Mouse (Mus musculus) layer of hippocampus, postnatal 25 days (tissue): ENCODE measurements around the gene Btaf1. TPM values are rescaled to one million over a fixed set of nuclear protein-coding genes. Genes with fewer than 3 reads are reported as not detected.
"Not testable (repeated sequence)": the region's sequence is repeated elsewhere in the genome, so short reads cannot be mapped to it uniquely, and the experiment has no call there.

ENCODE experiments used
- DNase-seq, 2 experiments: peaks; one replicate each; pipeline ENCODE4 v3.0.0; 2022; ENCODE audit warnings: mixed read lengths in 2 of 2, low spot score in 1 of 2; ENCODE audit errors: extremely low spot score in 1 of 2
- total RNA-seq, 2 experiments: library from RNA; stranded (reverse); gene quantifications; 2 replicates each; pipeline ENCODE4 v1.2.3; 2021

Btaf1 gene
- total RNA-seq, 2 experiments from 2014 or later: 21.2 to 22.4 TPM

DNA sequence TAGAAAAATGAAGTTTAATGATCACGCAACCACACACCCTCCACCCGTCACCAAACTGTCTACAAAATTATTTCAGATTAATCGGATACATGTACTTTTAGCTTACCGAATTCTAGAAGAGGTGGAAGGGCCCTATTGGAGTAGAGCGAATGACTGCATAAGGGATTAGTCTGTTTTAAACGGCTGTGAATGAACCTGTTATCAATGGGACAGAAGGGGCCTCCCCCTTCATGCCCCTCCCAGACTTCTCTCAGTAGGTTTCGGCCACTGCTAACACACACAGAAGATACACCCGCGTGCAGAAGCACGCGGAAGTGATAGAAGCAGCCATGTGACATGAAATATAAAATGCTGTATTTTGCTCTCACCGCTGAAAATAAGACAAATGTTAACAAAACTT is 6.4 kb upstream of the Btaf1 start, which contains the start of gene Fgfbp3:
Gene Fgfbp3 (minus strand): TSS at position 150 of the 400 bp plus-strand sequence.
- DNase-seq: no peak

DNA sequence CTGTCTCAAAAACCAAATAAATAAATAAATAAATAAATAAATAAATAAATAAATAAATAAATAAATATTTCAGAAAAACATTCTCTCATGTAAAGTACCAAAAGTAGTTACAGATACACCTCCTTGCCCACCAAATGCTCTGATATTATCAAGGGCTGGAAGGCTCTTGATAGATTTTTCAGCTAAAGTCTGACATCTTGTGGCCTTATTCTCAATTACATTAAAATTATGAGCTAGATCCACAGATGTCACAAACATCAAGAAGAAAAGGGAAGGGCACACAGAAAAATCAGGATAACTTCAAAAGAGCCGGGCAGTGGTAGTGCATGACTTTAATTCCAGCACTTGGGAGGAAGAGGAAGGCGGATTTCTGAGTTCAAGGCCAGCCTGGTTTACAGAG is 3.9 kb upstream of the Btaf1 start:
- no peak for DNase-seq

DNA sequence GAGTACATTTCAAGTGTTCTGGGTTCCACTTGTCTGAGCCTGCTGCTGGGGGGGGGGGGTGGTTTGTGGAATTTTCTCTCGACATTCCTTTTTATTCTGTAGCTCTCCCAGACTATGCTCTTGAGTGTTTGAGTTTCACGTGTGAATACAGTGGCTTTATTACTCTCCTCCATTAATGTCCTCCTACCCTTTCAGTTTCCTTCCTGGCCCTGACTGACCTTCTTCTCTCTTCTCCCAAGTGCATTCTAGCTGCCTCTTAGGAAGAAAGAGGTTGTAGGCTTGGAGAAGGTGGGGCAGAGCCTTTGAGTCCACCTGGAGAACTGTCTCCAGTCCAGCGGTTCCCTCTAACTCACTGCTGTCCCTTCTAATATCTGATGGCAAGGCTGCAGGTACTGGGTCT is 2.9 kb upstream of the Btaf1 start:
- no peak for DNase-seq

GRCm38 (mm10) chr19:36926553-36927236 is 816 bp downstream of the Btaf1 start:
- DNase-seq: no peak

DNA sequence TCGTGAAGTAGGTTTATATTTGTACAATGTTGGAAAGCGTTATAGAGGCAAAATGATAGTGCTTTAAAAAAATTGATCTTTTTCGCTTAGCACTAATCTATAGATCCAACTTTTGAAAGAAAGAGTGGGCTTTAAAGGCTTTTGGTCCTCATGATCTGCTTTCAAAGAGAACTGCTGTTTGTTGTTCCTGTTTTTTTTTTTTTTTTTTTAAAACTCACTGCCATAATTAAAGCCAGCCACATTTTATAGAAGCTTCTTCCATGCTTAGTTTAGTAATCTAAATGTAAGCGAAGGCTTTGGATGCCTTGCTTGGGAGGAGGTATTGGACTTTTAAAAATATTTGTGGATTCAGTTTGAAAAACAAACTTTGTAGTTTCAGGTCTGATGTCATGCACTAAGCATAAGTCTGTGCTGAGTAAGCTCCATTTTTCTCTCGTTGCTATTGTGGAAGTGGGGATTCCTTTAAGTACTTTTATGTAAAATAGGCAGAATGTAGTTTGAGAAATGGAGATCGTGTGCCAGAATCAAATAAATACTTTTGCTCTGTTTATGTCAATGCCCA is 2.0 kb downstream of the Btaf1 start:
- DNase-seq: no peak

GRCm38 (mm10) chr19:36929816-36930215 is 3.9 kb downstream of the Btaf1 start:
- no peak for DNase-seq

GRCm38 (mm10) chr19:36932097-36932496 is 6.2 kb downstream of the Btaf1 start:
- DNase-seq: no peak

DNA sequence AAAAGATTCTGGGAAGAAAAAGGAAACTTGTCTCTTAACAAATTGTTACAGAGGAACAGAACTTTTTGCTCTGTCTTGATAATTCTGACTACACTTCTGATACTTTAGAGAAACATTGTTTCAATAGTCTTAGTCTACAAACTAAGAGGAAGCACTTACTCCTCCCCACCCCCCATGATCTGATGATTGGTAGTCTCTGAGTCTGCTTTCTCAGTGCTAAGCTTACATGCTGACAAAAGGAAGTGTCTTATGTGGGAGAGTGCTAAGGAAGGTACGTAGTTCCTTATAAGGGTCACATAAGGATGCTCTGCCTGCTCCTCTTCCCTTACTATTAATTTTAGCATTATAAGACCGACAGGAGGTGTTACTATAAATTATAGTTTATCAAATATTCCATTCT is 6.7 kb downstream of the Btaf1 start:
- no peak for DNase-seq

DNA sequence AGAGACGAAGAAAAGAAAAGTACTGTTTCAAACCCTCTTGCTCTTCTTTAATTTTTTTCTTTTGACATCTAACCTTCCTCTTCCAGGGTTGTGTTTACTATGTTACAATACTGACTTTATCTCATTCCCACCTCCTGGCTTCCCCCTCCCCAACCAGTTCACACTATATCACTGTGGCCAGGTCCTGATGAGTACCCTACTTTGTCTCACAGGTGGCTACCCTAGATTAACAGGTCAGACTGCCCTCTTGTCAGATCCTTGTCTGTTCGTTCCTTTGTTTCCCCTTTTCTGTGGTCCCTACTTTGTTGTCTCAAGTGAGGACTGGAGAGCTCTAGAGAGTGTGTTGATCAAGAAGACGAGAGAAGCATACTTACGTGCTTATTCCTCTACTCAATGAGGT is 10.4 kb downstream of the Btaf1 start:
- no peak for DNase-seq

DNA sequence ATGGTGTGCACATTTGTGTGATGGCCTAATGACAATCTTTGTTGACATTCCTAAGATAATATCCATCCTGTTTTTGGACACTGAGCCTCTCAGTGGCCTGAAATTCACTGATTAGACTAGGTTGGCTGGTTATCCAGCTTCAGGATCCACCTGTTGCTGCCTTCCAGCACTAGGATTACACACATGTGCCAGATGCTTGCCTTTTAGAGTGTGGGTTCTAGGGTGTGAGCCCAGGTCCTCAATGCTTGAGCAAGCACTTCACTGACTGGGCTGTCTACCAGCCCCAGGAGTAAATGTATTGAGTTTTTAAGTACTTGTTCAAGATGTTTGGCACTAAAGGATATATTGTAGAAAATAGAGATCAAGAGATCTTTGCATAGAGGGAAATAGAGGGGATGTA is 12.1 kb downstream of the Btaf1 start:
- DNase-seq: no peak

- no peak for DNase-seq
Measured at GRCm38 (mm10) chr19:36940064-36940463, 14.2 kb downstream of the Btaf1 start.

GRCm38 (mm10) chr19:36953637-36954206 is 27.8 kb downstream of the Btaf1 start:
- DNase-seq: no peak

DNA sequence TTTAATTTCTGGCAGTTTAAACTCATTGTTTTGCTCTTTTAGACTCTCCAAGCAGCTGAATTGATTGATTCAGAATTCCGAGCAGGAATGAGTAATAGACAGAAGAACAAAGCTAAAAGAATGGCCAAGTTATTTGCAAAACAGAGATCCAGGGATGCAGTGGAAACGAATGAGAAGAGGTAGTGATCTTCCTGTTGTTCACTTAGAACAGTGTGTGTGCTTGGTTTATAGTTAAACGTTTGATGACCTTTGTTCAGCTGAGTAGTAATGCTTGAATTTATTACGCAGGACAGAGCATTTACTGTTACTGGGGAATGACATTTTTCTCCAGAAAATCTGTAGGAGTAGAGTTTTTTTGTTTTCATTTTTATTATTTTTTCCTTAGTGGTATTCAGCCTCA is 32.5 kb downstream of the Btaf1 start:
- DNase-seq: no peak

- DNase-seq: no peak
Measured at GRCm38 (mm10) chr19:36961320-36961719, 35.4 kb downstream of the Btaf1 start.

GRCm38 (mm10) chr19:36962544-36963260 is 36.8 kb downstream of the Btaf1 start:
- DNase-seq: not testable (repeated sequence)

DNA sequence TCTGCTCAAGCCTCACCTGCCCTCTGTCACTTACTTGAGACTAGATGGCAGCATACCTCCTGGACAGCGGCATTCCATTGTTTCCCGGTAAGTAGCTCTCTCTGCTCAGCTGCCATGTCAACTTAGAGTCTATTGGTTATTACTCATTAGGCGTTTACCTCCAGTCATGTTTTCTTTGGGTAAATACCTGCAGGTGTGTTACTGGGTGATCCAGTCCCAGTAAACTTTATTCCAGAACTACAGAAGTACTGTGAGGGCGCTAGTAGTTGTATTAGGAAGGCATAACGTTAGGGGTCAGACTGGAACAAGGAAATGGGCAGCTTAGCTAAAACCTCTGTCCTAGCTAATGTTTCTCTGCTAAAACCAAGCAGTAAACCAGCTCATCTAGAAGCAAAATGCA is 78.7 kb downstream of the Btaf1 start:
- DNase-seq: no peak

GRCm38 (mm10) chr19:37009878-37010281 is 84.0 kb downstream of the Btaf1 start:
- no peak for DNase-seq

- no peak for DNase-seq
Measured at GRCm38 (mm10) chr19:37013461-37013860, 87.6 kb downstream of the Btaf1 start.

DNA sequence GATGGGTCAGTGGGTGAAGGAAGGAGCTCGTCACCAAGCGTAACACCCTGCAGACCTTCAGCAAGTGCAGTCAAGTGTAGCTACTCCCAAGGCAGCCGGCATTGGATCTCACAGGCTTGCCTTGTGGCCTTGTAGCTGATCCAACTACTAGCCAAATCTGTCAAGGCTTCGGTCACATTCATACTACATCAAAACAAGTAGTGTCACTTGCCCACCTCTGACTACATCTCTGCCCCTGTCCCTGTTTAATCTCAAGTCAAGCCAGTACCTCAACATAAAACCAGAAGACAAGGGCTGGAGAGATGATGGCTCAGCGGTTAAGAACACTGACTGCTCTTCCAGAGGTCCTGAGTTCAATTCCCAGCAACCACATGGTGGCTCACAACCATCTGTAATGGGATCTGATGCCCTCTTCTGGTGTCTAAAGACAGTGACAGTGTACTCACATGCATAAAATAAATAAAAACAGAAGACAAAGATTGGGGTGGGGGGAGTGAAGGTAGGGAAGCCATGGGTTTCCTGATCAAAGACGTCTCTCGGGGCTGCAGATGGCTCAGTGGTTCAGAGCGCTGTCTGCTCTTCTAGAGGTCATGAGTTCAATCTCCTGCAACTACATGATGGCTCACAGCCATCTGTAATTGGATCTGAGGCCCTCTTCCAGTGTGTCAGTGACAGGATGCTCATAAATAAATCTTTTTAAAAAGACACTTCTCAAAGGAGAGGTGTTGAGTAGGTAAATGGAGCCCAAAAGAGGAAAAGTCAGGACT is 88.5 kb downstream of the Btaf1 start:
- DNase-seq: no peak

- no peak for DNase-seq
Measured at GRCm38 (mm10) chr19:37016890-37017289, 91.0 kb downstream of the Btaf1 start.

DNA sequence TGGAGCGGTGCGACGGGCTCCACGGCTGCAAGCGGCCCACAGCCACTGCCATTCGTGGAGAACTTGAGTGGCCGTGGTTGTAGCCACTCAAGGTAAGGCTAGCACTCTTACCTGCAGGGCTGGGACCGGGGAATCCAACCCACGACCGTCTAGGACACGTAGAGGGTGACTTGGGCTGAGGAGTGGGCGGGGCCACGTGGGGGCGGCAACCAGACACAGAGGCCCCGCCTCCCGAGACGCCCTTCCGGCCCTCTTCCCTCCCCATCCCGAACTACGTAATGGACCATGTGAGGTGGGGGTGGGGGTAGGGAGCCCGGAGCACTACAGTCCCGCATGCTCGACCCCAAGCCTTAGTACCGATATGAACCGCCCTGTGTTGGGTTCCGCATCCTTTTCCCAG is 92.5 kb downstream of the Btaf1 start:
- no peak for DNase-seq
